Mouse (Mus musculus) adrenal gland, postnatal 25 days (tissue): Measurements from ENCODE around the gene Bco1. TPM values are rescaled to one million over a fixed set of nuclear protein-coding genes. Genes with fewer than 3 reads are reported as not detected.

Source experiments
- DNase-seq: peaks from one replicate; pipeline ENCODE4 v3.0.0; 2021; ENCODE audit warnings: mixed read lengths
- long read RNA-seq: library from polyadenylated mRNA; stranded (forward); transcript quantifications from one replicate; pipeline ENCODE4 v2.0.0, GENCODE M21; 2021
- total RNA-seq: library from RNA; stranded (reverse); gene quantifications from 2 replicates; pipeline ENCODE4 v1.2.3, GENCODE M21; 2021

Gene Bco1
- total RNA-seq = 0.55 TPM in 1 of 2 replicates, not detected in the other
- long read RNA-seq, partial matches to known transcripts = 3 of 7 reads
- long read RNA-seq, other reads (novel, unspliced or antisense) = 0 of 7 reads

- DNase-seq = no peak
These were observed at the start of gene Bco1 for GRCm38 (mm10) chr8:117095647-117096046. Gene Bco1, plus strand, starts transcription at chr8:117095854.

- DNase-seq = no peak
These were observed 46.2 kb upstream of the Bco1 start for GRCm38 (mm10) chr8:117049444-117049843.

- DNase-seq = no peak
These were observed 44.9 kb upstream of the Bco1 start for GRCm38 (mm10) chr8:117050763-117051162.

- no peak for DNase-seq
These were observed 44.3 kb upstream of the Bco1 start for GRCm38 (mm10) chr8:117051316-117051715.

- DNase-seq = peak; percentile 76
These were observed 42.2 kb upstream of the Bco1 start for GRCm38 (mm10) chr8:117053135-117054079.

GRCm38 (mm10) chr8:117054146-117054545, 41.5 kb upstream of the Bco1 start:
- DNase-seq = no peak

GRCm38 (mm10) chr8:117055097-117055496, 40.6 kb upstream of the Bco1 start:
- DNase-seq = no peak

- no peak for DNase-seq
These were observed 36.6 kb upstream of the Bco1 start for GRCm38 (mm10) chr8:117059021-117059420.

GRCm38 (mm10) chr8:117060306-117060705, 35.3 kb upstream of the Bco1 start:
- DNase-seq = no peak

- DNase-seq = peak; percentile 22
These were observed 34.3 kb upstream of the Bco1 start for GRCm38 (mm10) chr8:117061180-117061880.

GRCm38 (mm10) chr8:117066955-117067354, 28.7 kb upstream of the Bco1 start:
- DNase-seq = no peak

GRCm38 (mm10) chr8:117067396-117067795, 28.3 kb upstream of the Bco1 start:
- DNase-seq = no peak

GRCm38 (mm10) chr8:117068294-117068693, 27.4 kb upstream of the Bco1 start:
- DNase-seq = no peak

GRCm38 (mm10) chr8:117069708-117070107, 25.9 kb upstream of the Bco1 start:
- peak; percentile 29 for DNase-seq

- DNase-seq = no peak
These were observed 21.1 kb upstream of the Bco1 start for GRCm38 (mm10) chr8:117074350-117075182.

- DNase-seq = no peak
These were observed 17.2 kb upstream of the Bco1 start for GRCm38 (mm10) chr8:117078367-117078926.

GRCm38 (mm10) chr8:117079652-117080051, 16.0 kb upstream of the Bco1 start:
- no peak for DNase-seq

- DNase-seq = no peak
These were observed 13.2 kb upstream of the Bco1 start, which contains the start of gene Pkd1l2 for GRCm38 (mm10) chr8:117082399-117082872. Gene Pkd1l2, minus strand, starts transcription at chr8:117082449.

GRCm38 (mm10) chr8:117082947-117083559, 12.6 kb upstream of the Bco1 start:
- no peak for DNase-seq

- DNase-seq = no peak
These were observed 10.1 kb upstream of the Bco1 start for GRCm38 (mm10) chr8:117085521-117085920.

- no peak for DNase-seq
These were observed 8.6 kb upstream of the Bco1 start for GRCm38 (mm10) chr8:117087036-117087435.
